Mouse (Mus musculus) CD4-positive, CD25-positive, alpha-beta regulatory T cell (primary cell): ENCODE measurements around the gene Gabrb1. TPM values are rescaled to one million over a fixed set of nuclear protein-coding genes. Genes with fewer than 3 reads are reported as not detected.

ENCODE experiments used
- polyA plus RNA-seq: library from polyadenylated mRNA; unstranded; fragments of 100-300 nt; shearing (Covaris generic); gene quantifications from one replicate; pipeline ENCODE4 v1.2.1, GENCODE M21; 2017

The Gabrb1 gene
- 0.11 TPM for polyA plus RNA-seq

GRCm38 (mm10) chr5:71657482-71658114 lies at the start of gene Gabrb1:
Gene Gabrb1 (plus strand): TSS chr5:71658113.

GRCm38 (mm10) chr5:71658115-71658497 lies 193 bp downstream of the Gabrb1 start, which contains the start of gene Gabra4:
Gene Gabra4 (minus strand): TSS chr5:71658308.

GRCm38 (mm10) chr5:72167594-72168284 lies 509.8 kb downstream of the Gabrb1 start, which contains the start of gene Commd8:
Gene Commd8 (minus strand): TSS chr5:72168189.

Other genes with a start within 250 kb of the Gabrb1 start
- not detected for gene Cox7b2, start 109.9 kb upstream of the Gabrb1 start, polyA plus RNA-seq
- gene Gabra4, start 195 bp downstream of the Gabrb1 start, polyA plus RNA-seq, result not detected